Mouse (Mus musculus) erythroblast, embryonic 14.5 days (primary cell): ENCODE measurements around the gene Rnps1.

ENCODE experiments used
- GATA1 ChIP-seq: IDR thresholded peaks from 2 replicates; pipeline ENCODE4 v1.6.1; 2012; ENCODE audit warnings: low read length, inconsistent platforms, mixed read lengths
- TAL1 ChIP-seq: IDR thresholded peaks from 3 replicates; pipeline ENCODE4 v1.6.1; 2012; ENCODE audit warnings: low read length, inconsistent platforms, mixed read lengths

DNA sequence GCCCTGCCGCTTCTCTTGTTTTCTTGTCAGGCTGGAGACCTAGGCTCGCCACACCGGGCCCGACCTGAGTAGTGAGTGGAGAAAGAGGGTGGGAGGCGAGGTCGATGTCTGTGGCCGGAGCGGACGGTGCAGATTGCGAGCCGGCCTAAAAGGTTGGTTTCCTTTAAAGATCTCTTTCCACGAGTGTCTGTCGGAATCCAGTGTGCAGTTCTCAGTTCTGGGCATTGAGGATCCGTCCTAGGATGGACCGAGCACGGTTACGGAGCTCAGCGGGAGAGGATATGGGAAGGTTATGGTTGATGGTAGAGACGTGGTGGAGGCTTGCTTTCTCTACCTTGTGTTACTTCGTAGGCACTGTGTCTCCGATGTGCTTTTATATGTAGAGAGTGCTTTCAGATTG is 646 bp downstream of the Rnps1 start:
- TF ChIP-seq GATA1 (no peak), TAL1 (no peak)
